Mouse (Mus musculus): ENCODE measurements at regions not wholly inside any gene's neighbourhood (a gene's known extent, or its start where the extent isn't known, plus 50 kb on each side); places are given as distances from the start of the nearest gene placed in this dataset.

DNA sequence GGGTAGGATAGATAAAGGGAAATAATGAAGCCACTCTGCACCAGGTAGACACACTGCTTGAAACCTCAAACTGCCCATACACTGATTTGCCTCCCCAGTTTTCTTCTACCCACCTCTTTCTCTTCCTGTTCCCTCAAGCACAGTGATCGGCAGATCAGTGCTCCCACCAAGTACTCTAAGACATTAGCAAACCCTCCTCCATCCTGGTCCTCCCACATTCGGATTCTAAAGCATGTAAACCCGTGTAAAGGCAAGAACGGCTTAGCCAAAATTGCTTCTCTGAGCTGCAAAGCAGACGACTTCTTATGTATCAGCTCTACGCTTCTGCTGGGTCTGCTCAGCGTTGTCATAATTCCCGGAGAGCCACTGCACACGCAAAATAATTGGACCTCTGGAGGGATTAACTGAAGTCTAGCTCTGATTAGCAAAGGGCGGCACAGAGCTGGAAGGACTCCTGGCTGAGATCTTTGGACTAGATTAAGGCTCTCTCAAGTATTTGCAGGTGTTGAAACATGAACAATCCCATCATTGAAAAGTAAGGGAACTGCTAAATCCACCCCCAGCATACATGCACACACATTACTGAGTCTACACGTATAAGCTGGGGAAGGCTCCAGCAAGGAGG lies 67.2 kb downstream of the Mtx3 start:
- DNase-seq: peak; percentile 46

DNA sequence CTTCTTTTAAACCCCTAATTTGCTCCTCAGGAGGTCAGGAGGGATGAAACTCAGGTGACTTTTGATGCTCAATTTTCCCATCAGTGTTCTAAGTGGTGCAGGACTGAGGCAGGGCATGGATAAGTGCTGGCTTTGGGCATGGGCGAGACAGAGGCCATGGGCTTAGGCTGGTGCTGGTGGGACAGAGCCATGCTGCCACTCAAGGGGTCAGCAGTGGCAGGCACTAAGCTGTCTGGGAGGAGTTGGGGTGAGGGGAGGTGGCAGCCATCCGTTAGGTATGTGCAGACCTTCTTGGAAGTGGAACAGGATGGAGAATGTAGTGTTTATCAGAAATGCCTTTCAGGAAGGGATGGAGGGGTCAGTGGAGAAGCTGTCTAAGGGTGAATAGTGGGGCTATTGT lies 68.1 kb downstream of the Mtx3 start:
- no peak for DNase-seq

DNA sequence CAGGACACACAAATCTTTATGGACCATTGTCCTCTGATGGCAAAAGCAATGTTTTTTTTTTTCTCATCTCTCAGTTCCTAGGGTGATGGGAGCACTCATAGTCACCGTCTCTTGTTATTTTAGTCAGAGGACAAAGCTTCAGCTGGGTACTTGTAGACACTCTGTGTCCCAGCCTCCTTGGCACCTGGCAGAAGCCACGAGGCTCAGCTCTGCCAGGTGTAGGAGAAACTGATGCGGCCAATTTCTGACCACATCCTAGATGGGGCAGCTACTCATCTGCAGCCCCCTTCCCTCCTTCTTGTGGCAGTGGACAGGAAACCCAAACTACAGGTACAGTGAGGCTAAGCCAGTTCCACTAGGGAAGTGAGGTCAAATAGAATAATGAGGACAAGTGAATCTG lies 70.1 kb downstream of the Mtx3 start:
- no peak for DNase-seq

DNA sequence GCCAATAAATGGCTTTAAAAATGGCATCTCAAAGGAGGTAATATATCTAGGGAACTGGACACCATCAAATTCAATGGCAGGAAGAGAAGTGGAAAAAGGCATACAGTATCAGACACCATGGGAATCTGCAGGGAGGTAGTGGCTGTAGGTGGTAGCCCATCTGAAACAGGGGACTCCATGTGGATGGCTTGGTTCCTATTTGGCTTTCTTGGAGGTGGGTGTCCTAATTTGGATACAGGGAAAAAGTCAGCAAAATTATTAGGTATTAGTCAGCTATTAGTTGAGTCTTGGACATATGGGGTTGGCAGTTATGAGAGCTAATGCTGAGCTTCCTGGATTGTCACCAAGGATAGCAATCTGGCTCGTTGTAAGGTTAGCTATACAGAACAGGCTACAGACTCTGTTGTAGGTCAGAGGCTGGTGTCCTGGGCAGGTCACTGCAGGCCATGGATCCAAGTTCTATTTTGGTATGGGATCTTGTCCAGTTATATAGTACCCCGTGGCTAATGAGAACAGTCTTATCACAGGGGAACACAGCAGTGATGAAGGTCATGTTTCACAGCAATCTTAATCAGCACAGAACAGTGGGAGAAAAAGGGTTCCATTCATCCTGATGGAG lies 70.8 kb downstream of the Mtx3 start:
- DNase-seq: no peak

DNA sequence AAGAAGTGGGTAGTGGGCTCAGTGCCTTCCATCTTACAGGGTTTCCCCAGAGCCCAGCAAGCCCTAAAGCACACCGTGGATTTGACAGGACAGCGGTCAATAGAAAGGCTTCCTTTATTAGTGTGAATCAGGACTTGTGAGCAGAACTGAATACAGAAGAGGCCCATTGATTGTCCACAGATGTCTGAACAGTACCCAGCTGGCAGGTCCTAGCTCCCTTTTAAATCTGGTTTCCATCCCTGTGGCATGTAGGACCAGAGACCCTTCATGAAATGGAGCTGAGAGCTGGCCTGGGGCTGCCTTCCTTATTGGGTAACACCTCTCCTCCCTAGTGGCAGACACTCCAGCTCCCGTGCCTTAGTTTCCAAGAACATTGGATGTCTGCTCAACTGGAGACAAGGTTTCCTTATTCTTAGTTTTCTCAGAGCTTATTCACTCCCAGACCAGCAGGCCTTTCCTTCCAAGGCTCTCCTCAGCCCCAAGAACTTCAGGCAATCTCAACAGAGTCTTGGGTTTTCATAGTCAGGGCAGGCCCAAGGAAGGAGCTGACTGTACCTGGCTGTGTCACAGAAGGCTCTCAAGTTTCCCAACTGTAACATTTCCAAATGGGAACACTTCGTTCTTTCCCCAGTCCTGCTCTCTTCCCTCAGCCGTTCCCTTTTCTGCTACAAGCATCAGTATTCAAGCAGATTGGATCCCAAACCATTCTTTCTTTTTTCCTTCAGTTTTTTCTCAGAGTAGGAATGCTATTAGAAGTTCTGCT lies 71.6 kb downstream of the Mtx3 start:
- no peak for DNase-seq

DNA sequence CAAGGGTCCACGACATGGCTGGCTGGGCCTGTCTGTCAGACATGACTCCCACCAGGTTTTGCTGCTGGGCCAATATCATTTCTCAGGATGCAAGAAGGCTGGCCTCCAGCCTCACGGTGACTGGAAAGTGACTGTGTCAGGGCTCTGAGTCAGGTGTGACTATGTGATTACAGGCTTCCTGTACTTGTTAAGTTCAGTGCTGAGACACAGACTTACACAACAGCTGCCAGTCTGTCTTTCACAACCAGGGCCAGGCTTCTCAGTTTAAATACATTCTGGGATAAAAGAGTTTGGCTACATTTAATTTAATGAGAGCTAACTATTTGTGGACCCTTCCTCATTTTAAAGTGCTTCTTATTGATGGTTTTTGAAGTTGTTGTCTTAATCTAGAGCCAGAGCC lies 75.3 kb downstream of the Mtx3 start:
- no peak for DNase-seq

DNA sequence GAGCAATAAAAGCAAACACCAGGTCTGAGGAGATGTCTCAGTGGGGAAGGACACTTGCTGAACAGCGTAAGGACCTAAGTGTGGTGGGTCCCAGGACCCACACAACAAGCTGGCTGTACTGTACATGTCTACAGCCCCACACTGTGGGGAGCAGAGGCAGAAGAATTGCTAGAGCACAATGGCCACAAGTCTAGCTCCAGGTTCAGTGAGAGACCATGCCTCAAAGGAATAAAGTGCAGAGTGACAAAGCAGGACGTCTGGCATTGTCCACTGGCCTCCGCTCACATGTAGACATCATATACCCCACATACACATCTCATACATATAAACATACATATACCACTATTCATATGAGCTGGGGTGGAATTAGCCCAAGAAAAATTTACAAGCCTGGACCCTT lies 77.4 kb downstream of the Mtx3 start:
- DNase-seq: no peak

DNA sequence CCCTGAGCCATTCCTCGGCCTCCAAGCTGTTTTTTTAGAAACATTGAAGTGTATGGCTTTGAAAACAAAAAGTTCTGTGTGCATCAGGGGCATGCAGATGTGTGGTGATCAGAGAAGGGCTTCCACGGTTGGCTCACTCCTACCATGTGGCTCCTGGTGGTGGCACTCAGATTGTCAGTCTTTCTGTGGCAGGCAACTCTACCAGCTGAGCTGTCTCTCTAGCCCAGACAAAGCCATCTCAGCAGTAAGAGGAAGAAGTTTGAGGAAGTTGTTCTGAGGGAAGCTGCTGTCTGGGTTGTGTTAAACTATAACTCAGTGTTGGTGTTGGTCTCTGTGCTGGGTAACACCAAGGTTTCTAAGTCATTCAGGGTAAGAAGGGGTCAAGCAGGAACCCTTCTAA lies 78.9 kb downstream of the Mtx3 start:
- DNase-seq: no peak

DNA sequence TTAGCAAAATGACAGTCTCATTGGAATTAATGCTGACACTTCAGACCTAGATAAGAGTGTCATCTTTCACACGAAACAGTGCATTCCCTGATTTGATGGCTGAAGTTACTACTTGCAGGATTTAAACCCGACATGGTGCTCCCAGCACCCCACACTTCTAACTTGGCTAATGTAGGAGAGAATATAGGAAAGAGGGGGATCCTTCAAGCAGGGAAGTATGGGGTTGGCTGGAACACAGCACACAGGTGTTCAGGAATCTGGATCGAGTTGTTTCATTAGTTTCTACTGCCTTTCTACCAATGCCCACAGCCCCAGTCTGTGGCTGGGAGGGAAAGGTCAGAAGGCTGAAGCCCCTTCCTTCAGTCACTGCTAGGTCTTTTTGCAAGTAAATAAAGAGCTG lies 79.5 kb downstream of the Mtx3 start:
- no peak for DNase-seq

DNA sequence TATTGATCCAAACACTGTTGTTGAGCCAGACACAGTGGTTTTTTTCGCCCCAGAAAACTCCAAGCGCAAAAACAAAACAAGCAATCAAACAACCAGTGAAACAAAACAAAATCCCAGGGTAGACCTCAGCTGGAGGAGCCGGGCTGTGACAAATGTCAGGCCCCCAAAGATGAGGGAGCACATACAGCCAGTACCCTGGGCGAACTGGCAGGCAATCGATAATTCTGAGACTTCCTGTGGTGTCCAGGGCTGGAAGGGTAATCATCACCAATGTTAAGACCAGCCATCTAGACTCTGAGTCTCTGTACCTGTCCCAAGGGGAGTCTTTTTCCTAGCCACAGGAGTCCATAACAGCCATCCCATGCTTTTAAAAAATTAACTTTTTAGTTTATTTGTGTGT lies 80.6 kb downstream of the Mtx3 start:
- DNase-seq: no peak

DNA sequence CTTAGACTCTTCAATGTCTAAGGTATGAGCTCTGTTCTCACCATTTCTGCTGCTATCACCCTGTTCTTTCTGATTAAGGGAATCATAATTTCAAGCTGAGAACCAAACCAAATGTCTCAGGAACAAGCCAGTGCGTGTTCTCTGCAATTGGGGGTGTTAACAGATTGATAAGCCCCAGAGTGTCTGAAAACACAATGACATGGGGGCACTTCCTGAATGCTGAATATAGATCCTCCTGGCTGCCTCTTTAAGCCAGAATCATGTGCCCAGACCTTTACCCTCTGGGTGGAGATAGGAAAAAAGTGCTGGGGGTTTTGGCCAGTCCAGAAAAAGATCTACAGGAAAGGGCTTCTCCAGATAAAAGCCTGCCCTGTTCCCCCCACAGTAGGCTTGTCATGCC lies 84.0 kb downstream of the Mtx3 start:
- no peak for DNase-seq

DNA sequence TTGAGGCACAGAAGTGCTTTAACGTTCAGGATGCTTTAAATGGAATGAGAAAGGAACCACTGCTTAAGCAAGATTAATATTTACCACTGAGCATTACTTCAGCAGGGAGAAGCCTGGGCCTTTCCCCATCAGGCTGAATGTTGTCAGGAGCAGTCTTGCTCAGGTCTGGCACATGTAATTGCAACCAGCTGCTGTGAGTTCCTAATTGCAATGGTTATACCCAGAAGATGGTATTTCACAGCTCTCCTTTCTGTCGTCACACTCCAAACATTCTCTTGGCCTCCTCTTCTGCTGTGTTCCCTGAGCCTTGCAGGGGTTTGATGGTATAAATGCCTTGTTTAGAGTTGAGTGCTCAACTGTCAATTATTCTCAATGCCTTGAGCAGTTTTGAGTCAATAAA lies 87.1 kb downstream of the Mtx3 start:
- DNase-seq: no peak

DNA sequence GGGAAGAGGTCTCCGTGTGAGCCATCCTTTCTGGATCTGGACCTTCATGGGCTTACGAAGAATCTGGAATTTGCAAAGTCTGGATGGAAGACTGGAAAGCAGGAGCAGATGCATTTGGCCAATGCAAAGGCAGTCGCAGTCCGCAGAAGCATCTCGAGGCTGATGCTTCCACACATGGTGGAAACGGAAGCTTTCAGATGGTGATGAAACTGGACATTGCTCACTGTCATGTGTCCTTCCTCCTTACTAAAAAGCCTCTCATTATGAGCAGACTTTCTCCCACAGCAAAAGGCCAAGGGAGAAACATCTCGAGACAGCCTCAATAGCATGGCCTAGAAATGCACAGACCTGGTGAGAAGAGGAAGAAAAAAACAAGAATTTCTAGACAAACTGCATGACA lies 94.5 kb downstream of the Mtx3 start:
- no peak for DNase-seq

DNA sequence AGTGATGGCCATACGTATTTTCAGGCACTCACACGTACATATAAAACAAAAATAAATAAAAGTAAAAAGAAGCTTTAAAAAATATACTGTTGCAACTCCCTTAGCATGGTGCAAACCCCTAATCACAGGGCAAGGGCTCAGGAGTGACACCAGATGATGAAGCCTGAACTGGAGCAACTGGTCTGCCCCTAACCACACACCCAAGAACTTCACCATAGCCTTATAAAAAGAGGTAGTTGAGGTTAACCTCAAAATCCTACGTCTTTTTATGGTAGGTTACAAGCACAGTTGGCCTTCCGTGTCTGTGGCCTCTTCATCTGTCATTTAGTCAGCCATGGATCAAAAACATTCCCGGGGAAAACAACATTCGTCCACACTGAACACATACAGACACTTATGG lies 96.0 kb downstream of the Mtx3 start:
- DNase-seq: no peak

DNA sequence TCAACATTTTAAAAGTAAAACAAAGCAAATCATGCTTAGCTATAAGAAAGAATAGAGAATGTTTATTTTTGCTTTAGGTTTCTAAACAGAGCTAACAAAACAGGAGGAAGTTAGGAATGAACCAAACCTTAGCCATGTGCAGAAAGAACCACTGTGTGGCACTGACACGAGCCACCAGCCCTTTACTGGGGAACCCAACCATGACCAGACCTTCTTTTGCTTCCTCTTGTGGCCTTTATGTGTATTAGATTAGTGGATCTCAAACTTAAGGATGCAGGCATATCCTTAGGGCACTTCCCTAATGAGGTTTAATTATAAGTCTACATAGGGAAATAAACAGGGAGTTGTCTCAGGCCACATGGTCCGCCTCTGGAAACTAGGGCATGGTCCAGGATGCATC lies 104.0 kb downstream of the Mtx3 start:
- DNase-seq: no peak

DNA sequence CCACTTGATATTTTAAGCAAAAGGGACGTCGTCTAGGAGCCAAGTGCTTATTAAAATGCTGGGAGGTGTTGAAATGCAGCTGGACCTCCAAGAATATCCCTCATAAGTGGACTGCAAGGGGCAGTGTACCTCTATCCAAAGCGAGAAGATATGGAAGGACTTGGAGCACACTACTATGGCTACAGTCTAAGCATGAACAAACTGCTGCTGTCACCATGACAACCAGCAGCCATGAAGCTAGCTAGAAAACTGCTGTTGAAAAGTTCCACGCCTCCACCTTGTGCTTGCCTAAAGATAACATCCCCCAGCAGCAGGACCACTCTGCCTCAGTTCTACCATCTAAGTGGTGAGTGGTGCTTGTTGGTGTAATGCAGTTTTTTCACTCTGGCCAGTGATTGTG lies 115.5 kb downstream of the Mtx3 start:
- DNase-seq: no peak

DNA sequence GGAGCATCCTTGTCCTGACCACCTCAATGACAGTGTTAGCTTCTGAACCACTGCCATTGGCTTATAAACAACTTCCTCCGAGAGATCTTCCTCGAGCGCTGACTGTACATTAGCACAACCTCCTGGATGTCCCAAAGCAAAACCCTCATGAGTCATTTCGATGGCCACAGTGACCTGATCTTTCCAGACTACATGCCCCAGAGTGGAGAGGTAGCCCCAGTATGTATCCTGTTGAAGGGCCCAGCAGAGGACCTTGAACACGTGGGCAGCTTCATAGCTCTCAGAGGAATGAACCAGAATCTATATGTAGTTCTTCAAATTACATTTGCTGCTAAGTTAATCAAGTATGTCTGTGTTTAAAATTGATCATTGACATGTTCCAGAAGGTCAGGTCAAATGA lies 118.1 kb downstream of the Mtx3 start:
- DNase-seq: no peak

DNA sequence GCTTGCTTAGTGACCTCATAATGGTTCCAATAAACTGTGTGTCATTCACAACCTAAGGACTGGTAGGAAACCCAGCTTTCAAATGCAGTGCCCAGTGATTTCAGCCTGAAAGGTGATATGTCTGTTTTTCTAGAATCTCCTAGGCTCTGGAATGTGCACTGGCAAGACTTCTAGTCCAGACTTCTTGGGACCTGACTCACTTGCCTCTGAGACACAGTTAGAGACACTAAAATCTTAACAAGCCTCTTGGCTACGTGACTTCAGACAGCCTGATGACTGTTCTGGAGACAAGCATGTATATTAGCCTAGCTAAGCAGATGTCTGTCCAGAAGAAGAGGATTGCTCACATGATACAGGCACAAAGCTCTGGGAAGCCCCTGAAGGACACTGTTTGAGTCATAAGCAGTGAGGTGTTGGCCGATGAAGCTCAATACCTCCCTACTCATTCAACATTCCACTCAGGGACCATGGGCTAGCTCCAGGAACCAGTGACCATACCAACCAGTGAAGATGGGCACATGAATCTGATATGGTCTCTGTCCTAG lies 118.9 kb downstream of the Mtx3 start:
- DNase-seq: no peak

DNA sequence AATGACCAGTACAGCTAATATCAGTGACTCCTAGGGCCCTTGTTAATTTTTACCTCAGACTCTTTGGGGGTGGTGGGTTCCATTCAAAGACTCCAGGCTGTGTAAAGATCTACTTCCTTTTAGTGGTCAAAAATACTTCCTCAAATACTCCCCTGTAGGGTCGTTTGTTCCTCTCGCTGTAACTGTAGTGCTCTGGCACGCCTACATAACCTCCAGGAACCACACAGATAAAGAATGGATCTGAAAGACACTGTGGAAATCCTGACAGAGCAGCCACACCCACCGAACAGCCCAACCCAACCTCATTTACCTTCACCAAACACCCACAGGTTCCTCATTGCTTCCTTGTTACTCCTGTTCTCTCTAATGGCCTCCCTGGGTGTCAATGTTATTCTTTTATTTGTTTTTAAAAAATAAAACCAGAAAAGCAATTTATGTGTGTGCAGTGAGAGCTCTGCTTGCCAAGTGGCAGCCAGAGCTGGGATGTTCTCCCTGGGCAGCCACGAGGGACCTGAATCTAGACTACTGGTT lies 119.7 kb downstream of the Mtx3 start:
- no peak for DNase-seq

DNA sequence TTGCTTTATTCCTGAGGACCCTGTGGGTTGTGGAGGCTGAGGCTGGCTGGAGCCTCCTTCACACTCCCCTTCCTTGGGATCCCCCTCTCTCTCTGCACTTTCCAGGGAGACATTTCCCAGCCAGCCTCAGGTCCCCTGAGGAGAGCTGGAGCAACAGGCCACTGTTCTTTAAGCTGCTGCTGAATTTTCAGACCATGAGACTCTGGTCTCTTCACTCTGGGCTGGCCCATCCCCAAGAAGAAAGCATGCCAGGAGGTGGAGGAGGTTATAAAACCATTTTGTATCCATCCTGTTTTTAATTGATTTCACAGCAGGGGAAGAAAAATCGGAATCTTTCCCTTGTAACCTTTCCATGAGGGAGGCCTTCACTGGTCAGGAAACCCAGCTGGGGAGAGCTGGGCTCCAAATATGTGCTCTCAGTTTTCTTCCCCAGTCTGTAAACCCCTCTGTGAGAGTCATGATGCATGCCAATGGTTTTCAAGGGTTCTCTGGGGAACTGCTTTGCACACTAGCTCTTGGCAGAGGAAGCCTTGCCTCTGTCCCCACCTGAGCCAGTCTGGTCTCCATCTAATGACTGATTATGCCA lies 122.6 kb downstream of the Mtx3 start:
- DNase-seq: no peak

DNA sequence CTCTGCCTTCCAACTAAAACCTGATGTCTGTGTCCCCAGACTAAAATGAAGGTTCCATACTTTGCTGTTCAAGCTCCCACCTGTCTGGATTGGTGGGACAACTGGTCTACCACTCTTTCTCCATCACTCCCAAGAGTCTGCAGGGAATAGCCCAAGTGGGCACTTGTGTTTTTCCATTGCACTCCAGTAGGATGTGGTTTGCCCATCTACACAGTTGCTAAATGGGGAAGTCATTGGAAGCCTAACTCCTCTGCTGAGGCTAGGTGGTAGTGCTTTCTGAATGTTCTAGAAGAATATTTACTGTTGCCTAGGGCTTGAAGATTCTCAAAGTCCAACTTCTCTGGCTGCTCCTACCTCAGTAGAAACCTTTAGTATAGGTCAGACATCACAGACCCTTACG lies 125.0 kb downstream of the Mtx3 start:
- no peak for DNase-seq

DNA sequence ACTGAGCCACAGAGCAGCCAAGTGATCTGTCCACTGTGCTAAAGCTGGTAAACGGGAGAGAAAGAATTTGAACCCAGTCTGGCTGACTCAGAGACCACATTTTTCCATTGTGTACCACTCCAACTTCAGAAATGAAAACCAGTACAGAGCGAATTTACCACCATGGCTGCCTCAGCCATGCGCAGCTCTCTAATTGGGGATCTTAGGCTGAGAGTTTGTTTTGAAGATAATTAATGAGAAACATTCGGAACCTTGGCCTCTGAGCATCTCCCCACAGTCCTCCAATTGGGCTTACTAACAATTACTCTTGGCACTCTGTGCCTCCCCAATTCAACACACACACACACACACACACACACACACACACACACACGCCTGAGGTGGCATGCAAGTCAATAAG lies 128.3 kb downstream of the Mtx3 start:
- no peak for DNase-seq

DNA sequence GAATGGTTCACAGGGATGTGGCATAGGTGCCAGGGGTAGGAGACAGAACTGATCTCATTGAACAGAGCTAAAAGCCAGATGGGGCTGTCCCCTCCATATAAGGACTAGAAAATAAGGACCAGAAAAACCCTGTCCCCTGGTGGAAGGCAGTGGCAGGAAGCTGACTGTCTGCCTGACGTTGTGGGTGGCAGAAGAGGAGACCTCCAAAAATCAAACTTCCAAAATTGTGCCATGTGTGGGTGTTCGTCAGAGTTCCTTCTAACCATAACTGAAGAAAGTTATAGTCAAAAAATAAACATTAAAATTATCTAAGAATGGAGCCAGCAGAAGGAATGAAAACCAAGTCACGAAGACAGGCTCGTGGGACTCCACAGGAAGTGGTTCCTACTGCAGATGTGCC lies 129.2 kb downstream of the Mtx3 start:
- no peak for DNase-seq
